11 mouse cellular contexts compared by ENCODE assay signal in genomic region chr1:87935095-87935494, GRCm38 (mm10).
DNase-seq lines count a peak whose midpoint lies in the region; ATAC-seq and TF ChIP-seq lines count a peak whose summit lies in the region.
"Had no signal": no experiment of that assay in that cellular context is flagged by ENCODE, and none has a peak within 500 bp of the region (broad histone marks: within the 10 kb centered on the region; RNA-seq: fewer than 3 reads in every experiment).

No protein-coding gene starts in this region.

- peak overlapping the region; percentile 51 for H3K27ac ChIP-seq in layer of hippocampus, adult 2 months
- H3K27ac ChIP-seq in embryonic facial prominence, embryonic 10.5 days (replicated peaks): no peak overlapping the region
- H3K27ac ChIP-seq in kidney, embryonic 16.5 days (ENCODE audit: low read length): no peak overlapping the region

- no peak overlapping the region for H3K4me3 ChIP-seq in layer of hippocampus, adult 2 months
- no peak overlapping the region for H3K4me3 ChIP-seq in embryonic facial prominence, embryonic 10.5 days
- no peak overlapping the region for H3K4me3 ChIP-seq in kidney, embryonic 16.5 days (ENCODE audit: low read length)

- 81% methylated on average over 9 of the region's 9 CpGs for WGBS in embryonic facial prominence, embryonic 10.5 days
- 85% methylated on average over 9 of the region's 9 CpGs for WGBS in kidney, embryonic 16.5 days

- no peak for TF ChIP-seq CTCF in layer of hippocampus, adult 2 months (conservative IDR thresholded peaks at IDR 0.05)

- no peak overlapping the region for H3K4me2 ChIP-seq in kidney, embryonic 16.5 days (replicated peaks; ENCODE audit: low read depth, low read length)

- peaks cover 100% of the 10 kb centered on the region for H3K36me3 ChIP-seq in embryonic facial prominence, embryonic 10.5 days (replicated peaks)
- peaks cover 50% of the 10 kb centered on the region for H3K36me3 ChIP-seq in kidney, embryonic 16.5 days (ENCODE audit: insufficient read depth, low read length)

- no peaks in the 10 kb centered on the region for H3K4me1 ChIP-seq in embryonic facial prominence, embryonic 10.5 days
- H3K4me1 ChIP-seq in kidney, embryonic 16.5 days (ENCODE audit: insufficient read depth, low read length): no peaks in the 10 kb centered on the region

- H3K27me3 ChIP-seq in embryonic facial prominence, embryonic 10.5 days (replicated peaks; ENCODE audit: low read depth, poor library complexity, severe bottlenecking): no peaks in the 10 kb centered on the region
- H3K27me3 ChIP-seq in kidney, embryonic 16.5 days (ENCODE audit: insufficient read depth, low read length): no peaks in the 10 kb centered on the region

- no peaks in the 10 kb centered on the region for H3K9me3 ChIP-seq in embryonic facial prominence, embryonic 10.5 days
- H3K9me3 ChIP-seq in kidney, embryonic 16.5 days (ENCODE audit: low read length): no peaks in the 10 kb centered on the region

- H3K9ac ChIP-seq in kidney, embryonic 16.5 days (replicated peaks; ENCODE audit: low read length): no peak overlapping the region

- peak; percentile 72 for ATAC-seq in inflammation-experienced regulatory T-cells, adult 6 months
- no peak for ATAC-seq in kidney, embryonic 16.5 days (ENCODE audit: low FRiP score, low TSS enrichment)

- DNase-seq in layer of hippocampus, adult 2 months (ENCODE audit: low spot score in 2 of 2): peak in 1 of 2 experiments; percentile 35
- no peak for DNase-seq in layer of hippocampus, postnatal 14 days (ENCODE audit: low spot score in 2 of 2)
- peak; percentile 13 for DNase-seq in thymus, postnatal 0 days (ENCODE audit: low spot score)
- DNase-seq in thymus, postnatal 10 days (ENCODE audit: low spot score in 2 of 2): no peak
- no peak for DNase-seq in embryonic facial prominence, embryonic 10.5 days (ENCODE audit: low spot score)
- no peak for DNase-seq in gastrocnemius, postnatal 4 days (ENCODE audit: low spot score in 2 of 2)
- DNase-seq: cerebellum, adult 9-10 months; lung, postnatal 4 days; midbrain, embryonic 14.5 days had no signal
